Mouse (Mus musculus): ENCODE results near the gene Tpi1. TPM values are rescaled to one million over a fixed set of nuclear protein-coding genes. Genes with fewer than 3 reads are reported as not detected.

Gene Tpi1
- polyA plus RNA-seq, 1 experiment from 2014 or later: 346 TPM

GRCm38 (mm10) chr6:124790121-124790520 is 24.0 kb downstream of the Tpi1 start:
- Histone ChIP-seq H3K9me3 (ENCODE audit: low read length) (no peaks in the 10 kb centered on the region), H3K4me1 (ENCODE audit: insufficient read depth) (peaks cover 5% of the 10 kb centered on the region; the same call in 1 of the 2 replicates), H3K27ac (ENCODE audit: low read depth) (no peak overlapping the region), H3K27me3 (ENCODE audit: insufficient read depth, low read length) (no peaks in the 10 kb centered on the region), H3K4me3 (ENCODE audit: low read depth, low read length) (no peak overlapping the region), H3K36me3 (replicated peaks; ENCODE audit: insufficient read depth, low read length) (no peaks in the 10 kb centered on the region), H3K9ac (replicated peaks) (no peak overlapping the region), H3K4me2 (ENCODE audit: low read depth, low read length) (no peak overlapping the region)
- ATAC-seq: no peak
- no peak for DNase-seq
- 51% methylated on average over 4 of the region's 4 CpGs for WGBS (ENCODE audit: insufficient replicate concordance)
- TF ChIP-seq CTCF (IDR thresholded peaks at IDR 0.05; ENCODE audit: low read depth) (no peak), EP300 (IDR thresholded peaks at IDR 0.05; ENCODE audit: low read depth) (no peak)

- no peak for DNase-seq
- H3K27ac ChIP-seq (ENCODE audit: low read depth): no peak overlapping the region
- H3K36me3 ChIP-seq (replicated peaks; ENCODE audit: insufficient read depth, low read length): no peaks in the 10 kb centered on the region
- H3K27me3 ChIP-seq (ENCODE audit: insufficient read depth, low read length): no peaks in the 10 kb centered on the region
- no peak overlapping the region for H3K9ac ChIP-seq (replicated peaks)
- H3K4me2 ChIP-seq (ENCODE audit: low read depth, low read length): no peak overlapping the region
- WGBS (ENCODE audit: insufficient replicate concordance): 78% methylated on average over 4 of the region's 4 CpGs
- TF ChIP-seq EP300 (IDR thresholded peaks at IDR 0.05; ENCODE audit: low read depth) (no peak), CTCF (IDR thresholded peaks at IDR 0.05; ENCODE audit: low read depth) (no peak)
- H3K4me1 ChIP-seq (ENCODE audit: insufficient read depth): peaks cover 5% of the 10 kb centered on the region; the same call in 1 of the 2 replicates
- ATAC-seq: no peak
- H3K4me3 ChIP-seq (ENCODE audit: low read depth, low read length): no peak overlapping the region
- H3K9me3 ChIP-seq (ENCODE audit: low read length): no peaks in the 10 kb centered on the region
Measured at GRCm38 (mm10) chr6:124789519-124789918, 24.6 kb downstream of the Tpi1 start.

- peaks cover 6% of the 10 kb centered on the region for H3K4me1 ChIP-seq (ENCODE audit: insufficient read depth)
- no peak overlapping the region for H3K4me3 ChIP-seq (ENCODE audit: low read depth, low read length)
- H3K4me2 ChIP-seq (ENCODE audit: low read depth, low read length): no peak overlapping the region
- H3K9ac ChIP-seq (replicated peaks): no peak overlapping the region
- TF ChIP-seq CTCF (IDR thresholded peaks at IDR 0.05; ENCODE audit: low read depth) (no peak), EP300 (IDR thresholded peaks at IDR 0.05; ENCODE audit: low read depth) (no peak)
- no peaks in the 10 kb centered on the region for H3K9me3 ChIP-seq (ENCODE audit: low read length)
- H3K27ac ChIP-seq (ENCODE audit: low read depth): no peak overlapping the region
- H3K27me3 ChIP-seq (ENCODE audit: insufficient read depth, low read length): no peaks in the 10 kb centered on the region
- WGBS (ENCODE audit: insufficient replicate concordance): 71% methylated on average over 10 of the region's 10 CpGs
- ATAC-seq (no peak), DNase-seq (no peak)
- no peaks in the 10 kb centered on the region for H3K36me3 ChIP-seq (replicated peaks; ENCODE audit: insufficient read depth, low read length)
Measured at GRCm38 (mm10) chr6:124787722-124788121, 26.4 kb downstream of the Tpi1 start.

GRCm38 (mm10) chr6:124786756-124787420 is 27.2 kb downstream of the Tpi1 start:
- Histone ChIP-seq H3K4me3 (ENCODE audit: low read depth, low read length) (no peak overlapping the region), H3K4me2 (ENCODE audit: low read depth, low read length) (peak overlapping the region; percentile 27; the same call in 1 of the 2 replicates), H3K4me1 (ENCODE audit: insufficient read depth) (peaks cover 8% of the 10 kb centered on the region), H3K36me3 (replicated peaks; ENCODE audit: insufficient read depth, low read length) (no peaks in the 10 kb centered on the region), H3K27ac (ENCODE audit: low read depth) (peak overlapping the region; percentile 31), H3K27me3 (ENCODE audit: insufficient read depth, low read length) (no peaks in the 10 kb centered on the region), H3K9me3 (ENCODE audit: low read length) (no peaks in the 10 kb centered on the region), H3K9ac (replicated peaks) (no peak overlapping the region)
- ATAC-seq (peak; percentile 86), DNase-seq (no peak)
- no peak for TF ChIP-seq CTCF (IDR thresholded peaks at IDR 0.05; ENCODE audit: low read depth)
- no peak for TF ChIP-seq EP300 (IDR thresholded peaks at IDR 0.05; ENCODE audit: low read depth)
- 34% methylated on average over 8 of the region's 8 CpGs for WGBS (ENCODE audit: insufficient replicate concordance)

- no peak for ATAC-seq
- Histone ChIP-seq H3K27ac (ENCODE audit: low read depth) (no peak overlapping the region), H3K4me3 (ENCODE audit: low read depth, low read length) (peak overlapping the region; percentile 6), H3K9me3 (ENCODE audit: low read length) (no peaks in the 10 kb centered on the region), H3K27me3 (ENCODE audit: insufficient read depth, low read length) (0 out of 2 replicates have a peak, but pooled peaks cover 5% of the 10 kb centered on the region), H3K4me2 (ENCODE audit: low read depth, low read length) (peak overlapping the region; percentile 60), H3K4me1 (ENCODE audit: insufficient read depth) (peaks cover 18% of the 10 kb centered on the region), H3K36me3 (replicated peaks; ENCODE audit: insufficient read depth, low read length) (no peaks in the 10 kb centered on the region), H3K9ac (replicated peaks) (no peak overlapping the region)
- WGBS (ENCODE audit: insufficient replicate concordance): 18% methylated on average over 6 of the region's 6 CpGs
- TF ChIP-seq EP300 (IDR thresholded peaks at IDR 0.05; ENCODE audit: low read depth): no peak
- no peak for TF ChIP-seq CTCF (IDR thresholded peaks at IDR 0.05; ENCODE audit: low read depth)
- DNase-seq: no peak
Measured at GRCm38 (mm10) chr6:124782436-124782835, 31.7 kb downstream of the Tpi1 start.

- TF ChIP-seq CTCF (IDR thresholded peaks at IDR 0.05; ENCODE audit: low read depth) (no peak), EP300 (IDR thresholded peaks at IDR 0.05; ENCODE audit: low read depth) (no peak)
- Histone ChIP-seq H3K9me3 (ENCODE audit: low read length) (no peaks in the 10 kb centered on the region), H3K27ac (ENCODE audit: low read depth) (no peak overlapping the region), H3K9ac (replicated peaks) (no peak overlapping the region), H3K27me3 (ENCODE audit: insufficient read depth, low read length) (0 out of 2 replicates have a peak, but pooled peaks cover 5% of the 10 kb centered on the region), H3K4me2 (ENCODE audit: low read depth, low read length) (no peak overlapping the region), H3K36me3 (replicated peaks; ENCODE audit: insufficient read depth, low read length) (no peaks in the 10 kb centered on the region), H3K4me1 (ENCODE audit: insufficient read depth) (peaks cover 12% of the 10 kb centered on the region), H3K4me3 (ENCODE audit: low read depth, low read length) (no peak overlapping the region)
- DNase-seq (no peak), ATAC-seq (no peak)
- 75% methylated on average over 7 of the region's 7 CpGs for WGBS (ENCODE audit: insufficient replicate concordance)
Measured at GRCm38 (mm10) chr6:124780917-124781316, 33.2 kb downstream of the Tpi1 start.
